Mouse (Mus musculus) MEL (cell line): ENCODE data around the gene Misp. TPM values are rescaled to one million over a fixed set of nuclear protein-coding genes. Genes with fewer than 3 reads are reported as not detected.
A peak's percentile ranks its signal among the peaks of the same experiment; 100 is the strongest.

Experiments
- DNase-seq: peaks from one replicate; pipeline ENCODE4 v3.0.0; 2011; ENCODE audit warnings: low read depth, low spot score
- H3K27ac ChIP-seq: 2 replicates; pipeline ENCODE4 v1.5.1; 2012; ENCODE audit warnings: low read depth, mild to moderate bottlenecking, control low read depth, low read length, moderate library complexity; ENCODE audit not compliant: control insufficient read depth
- H3K27me3 ChIP-seq, 2 experiments: fragments of 150-350 bp in 1 of 2; sonication (generic) in 1 of 2; 2 replicates each; pipeline ENCODE4 v1.6.1; 2012; ENCODE audit warnings: low read length in 2 of 2, mild to moderate bottlenecking in 2 of 2, improper control_type of control experiment in 1 of 2, moderate library complexity in 1 of 2; ENCODE audit not compliant: insufficient read depth in 2 of 2, control insufficient read depth in 1 of 2
- H3K36me3 ChIP-seq, 2 experiments: 2 replicates each; pipeline ENCODE4 v1.6.1; 2012 to 2014; ENCODE audit warnings: low read length in 2 of 2, improper control_type of control experiment in 1 of 2, inconsistent platforms in 1 of 2, mild to moderate bottlenecking in 1 of 2; ENCODE audit not compliant: insufficient read depth in 2 of 2, control insufficient read depth in 1 of 2
- H3K4me1 ChIP-seq, 2 experiments: fragments of 150-350 bp in 1 of 2; sonication (generic) in 1 of 2; 2 replicates each; pipeline ENCODE4 v1.6.1; 2012; ENCODE audit warnings: low read length in 2 of 2, improper control_type of control experiment in 1 of 2, mild to moderate bottlenecking in 1 of 2; ENCODE audit not compliant: insufficient read depth in 2 of 2, control insufficient read depth in 1 of 2
- H3K4me3 ChIP-seq, 2 experiments: fragments of 150-350 bp in 1 of 2; sonication (generic) in 1 of 2; 2 replicates each; pipeline ENCODE4 v1.5.1; 2012; ENCODE audit warnings: low read depth in 2 of 2, low read length in 2 of 2, mild to moderate bottlenecking in 2 of 2, moderate library complexity in 2 of 2, control low read depth in 1 of 2, improper control_type of control experiment in 1 of 2; ENCODE audit not compliant: control insufficient read depth in 1 of 2, insufficient read depth in 1 of 2
- H3K79me2 ChIP-seq: 2 replicates; pipeline ENCODE4 v1.6.1; 2012; ENCODE audit warnings: mild to moderate bottlenecking, low read length, moderate library complexity; ENCODE audit not compliant: control insufficient read depth, poor library complexity, insufficient read depth
- H3K9ac ChIP-seq: 2 replicates; pipeline ENCODE4 v1.6.1; 2012; ENCODE audit warnings: low read depth, mild to moderate bottlenecking, control low read depth, low read length, moderate library complexity; ENCODE audit not compliant: control insufficient read depth, poor library complexity, severe bottlenecking
- H3K9me3 ChIP-seq: fragments of 150-350 bp; sonication (generic); replicated peaks from 2 replicates; pipeline ENCODE4 v1.6.1; 2012; ENCODE audit warnings: mild to moderate bottlenecking, low read length, improper control_type of control experiment, moderate library complexity; ENCODE audit not compliant: insufficient read depth
- BHLHE40 ChIP-seq: IDR thresholded peaks from 2 replicates; pipeline ENCODE4 v1.6.1; 2012; ENCODE audit warnings: low read depth, mild to moderate bottlenecking, inconsistent platforms, low read length, improper control_type of control experiment, borderline replicate concordance
- CHD2 ChIP-seq: IDR thresholded peaks from 2 replicates; pipeline ENCODE4 v1.6.1; 2011; ENCODE audit warnings: low read length, improper control_type of control experiment
- CTCF ChIP-seq, 3 experiments: IDR thresholded peaks in 2 of 3; conservative IDR thresholded peaks in 1 of 3; 2 replicates each; pipeline ENCODE4 v1.5.1; 2011 to 2012; ENCODE audit warnings: low read length in 3 of 3, low read depth in 2 of 3, mild to moderate bottlenecking in 2 of 3, improper control_type of control experiment in 1 of 3, inconsistent platforms in 1 of 3, mixed read lengths in 1 of 3, moderate library complexity in 1 of 3; ENCODE audit not compliant: control insufficient read depth in 1 of 3, insufficient read depth in 1 of 3, poor library complexity in 1 of 3, severe bottlenecking in 1 of 3
- E2F4 ChIP-seq: IDR thresholded peaks from 2 replicates; pipeline ENCODE4 v1.6.1; 2011; ENCODE audit warnings: low read depth, low read length, improper control_type of control experiment, borderline replicate concordance
- EP300 ChIP-seq, 2 experiments: IDR thresholded peaks; 2 replicates each; pipeline ENCODE4 v1.6.1; 2011; ENCODE audit warnings: improper control_type of control experiment in 2 of 2, low read length in 2 of 2, low read depth in 1 of 2, mild to moderate bottlenecking in 1 of 2
- HCFC1 ChIP-seq: IDR thresholded peaks from 2 replicates; pipeline ENCODE4 v1.6.1; 2012; ENCODE audit warnings: low read depth, mild to moderate bottlenecking, inconsistent platforms, low read length, improper control_type of control experiment, moderate library complexity
- JUND ChIP-seq: IDR thresholded peaks from 2 replicates; pipeline ENCODE4 v1.6.1; 2011; ENCODE audit warnings: low read depth, mild to moderate bottlenecking, improper control_type of control experiment, low read length
- MAFK ChIP-seq: IDR thresholded peaks from 2 replicates; pipeline ENCODE4 v1.6.1; 2011; ENCODE audit warnings: low read depth, mild to moderate bottlenecking, low read length, improper control_type of control experiment, borderline replicate concordance
- MAX ChIP-seq: IDR thresholded peaks from 2 replicates; pipeline ENCODE4 v1.6.1; 2011; ENCODE audit warnings: low read length, improper control_type of control experiment
- MXI1 ChIP-seq: IDR thresholded peaks from 2 replicates; pipeline ENCODE4 v1.6.1; 2011; ENCODE audit warnings: mild to moderate bottlenecking, low read depth, low read length, improper control_type of control experiment
- POLR2A ChIP-seq, 2 experiments: IDR thresholded peaks; 2 replicates each; pipeline ENCODE4 v1.6.1; 2011 to 2012; ENCODE audit warnings: low read length in 2 of 2, mild to moderate bottlenecking in 2 of 2, control low read depth in 1 of 2, improper control_type of control experiment in 1 of 2, low read depth in 1 of 2, moderate library complexity in 1 of 2; ENCODE audit not compliant: control insufficient read depth in 1 of 2, insufficient read depth in 1 of 2, poor library complexity in 1 of 2
- POLR2AphosphoS2 ChIP-seq: IDR thresholded peaks from 2 replicates; pipeline ENCODE4 v1.6.1; 2011; ENCODE audit warnings: low read length, improper control_type of control experiment
- POLR2AphosphoS5 ChIP-seq: IDR thresholded peaks from 2 replicates; pipeline ENCODE4 v1.6.1; 2012; ENCODE audit warnings: low read depth, borderline replicate concordance, mild to moderate bottlenecking, inconsistent platforms, low read length, moderate library complexity, mixed read lengths
- RAD21 ChIP-seq: IDR thresholded peaks from 2 replicates; pipeline ENCODE4 v1.6.1; 2011; ENCODE audit warnings: mild to moderate bottlenecking, low read depth, low read length, improper control_type of control experiment
- SIN3A ChIP-seq: IDR thresholded peaks from 2 replicates; pipeline ENCODE4 v1.6.1; 2012; ENCODE audit warnings: low read length, improper control_type of control experiment, inconsistent platforms
- SMC3 ChIP-seq: IDR thresholded peaks from 2 replicates; pipeline ENCODE4 v1.6.1; 2011; ENCODE audit warnings: low read depth, low read length, improper control_type of control experiment
- TAL1 ChIP-seq: IDR thresholded peaks from 2 replicates; pipeline ENCODE4 v1.6.1; 2012; ENCODE audit warnings: mild to moderate bottlenecking, inconsistent platforms, low read length, moderate library complexity, mixed read lengths
- TCF12 ChIP-seq: IDR thresholded peaks from 2 replicates; pipeline ENCODE4 v1.6.1; 2014; ENCODE audit warnings: low read depth, mild to moderate bottlenecking, inconsistent platforms, low read length, improper control_type of control experiment, moderate library complexity
- UBTF ChIP-seq: IDR thresholded peaks from 2 replicates; pipeline ENCODE4 v1.6.1; 2012; ENCODE audit warnings: low read depth, mild to moderate bottlenecking, inconsistent platforms, low read length, improper control_type of control experiment, moderate library complexity, borderline replicate concordance; ENCODE audit not compliant: insufficient read depth
- ZKSCAN1 ChIP-seq: IDR thresholded peaks from 2 replicates; pipeline ENCODE4 v1.6.1; 2012; ENCODE audit warnings: low read depth, mild to moderate bottlenecking, inconsistent platforms, low read length, improper control_type of control experiment, moderate library complexity
- ZMIZ1 ChIP-seq: IDR thresholded peaks from 2 replicates; pipeline ENCODE4 v1.6.1; 2012; ENCODE audit warnings: low read depth, mild to moderate bottlenecking, inconsistent platforms, low read length, improper control_type of control experiment, moderate library complexity
- ZNF384 ChIP-seq: IDR thresholded peaks from 2 replicates; pipeline ENCODE4 v1.6.1; 2012; ENCODE audit warnings: low read depth, mild to moderate bottlenecking, inconsistent platforms, low read length, improper control_type of control experiment
- polyA plus RNA-seq, 2 experiments: library from polyadenylated mRNA; stranded (reverse) in 1 of 2; unstranded in 1 of 2; fragments of >175 nt in 1 of 2; fragments of >200 nt in 1 of 2; gene quantifications; 2 replicates each; pipeline versions ENCODE4 v1.2.1 to v1.2.4; 2012; ENCODE audit warnings: low replicate concordance in 2 of 2, low read depth in 1 of 2; ENCODE audit not compliant: insufficient read length in 2 of 2, insufficient read depth in 1 of 2, missing spikeins in 1 of 2
- total RNA-seq: library from RNA; depleted of rRNA; stranded (reverse); fragments of 300-350 nt; gene quantifications from 2 replicates; pipeline ENCODE4 v1.2.3, GENCODE M21; 2012

The Misp gene
- total and polyA plus RNA-seq, 3 experiments, result not detected

DNA sequence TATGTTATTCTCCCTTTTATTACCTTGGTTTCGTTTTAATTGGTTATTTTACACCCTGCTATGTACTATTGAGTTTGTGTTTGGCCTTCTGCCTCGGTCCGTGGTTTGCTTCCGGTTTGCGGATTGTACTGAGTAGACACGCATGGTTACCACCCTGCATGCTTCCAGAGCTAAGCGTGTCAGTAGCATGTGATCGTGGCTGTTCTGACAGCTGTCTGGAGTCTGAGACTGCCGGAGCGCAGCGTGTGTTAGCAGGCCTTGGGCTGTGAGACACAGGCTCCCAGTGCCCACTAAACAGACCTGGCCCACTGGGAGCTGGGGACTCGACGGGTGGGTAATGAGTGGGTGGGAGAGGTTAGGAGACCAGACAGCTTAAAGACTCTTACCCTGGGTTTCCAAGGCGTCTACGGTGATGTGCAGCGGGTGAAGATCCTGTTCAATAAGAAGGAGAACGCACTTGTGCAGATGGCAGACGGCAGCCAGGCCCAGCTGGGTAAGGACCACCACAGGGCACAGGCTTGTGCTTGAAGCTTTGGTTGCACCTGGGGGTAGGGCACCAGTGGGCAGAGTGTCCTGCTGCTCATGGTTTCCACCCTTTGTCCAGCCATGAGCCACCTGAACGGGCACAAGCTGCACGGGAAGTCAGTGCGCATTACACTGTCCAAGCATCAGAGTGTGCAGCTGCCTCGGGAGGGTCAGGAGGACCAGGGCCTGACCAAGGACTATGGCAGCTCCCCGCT is 41.4 kb downstream of the Misp start:
- Histone ChIP-seq H3K79me2 (peaks cover 29% of the 10 kb centered on the region), H3K4me3 (no peak overlapping the region), H3K27ac (no peak overlapping the region), H3K9me3 (no peaks in the 10 kb centered on the region), H3K36me3 (peaks cover 11 to 16% of the 10 kb centered on the region in 2 experiments), H3K4me1 (peaks cover 1 to 11% of the 10 kb centered on the region in 2 experiments; a peak in 2 of 4 replicates), H3K27me3 (no peaks in the 10 kb centered on the region), H3K9ac (no peak overlapping the region)
- no peak for DNase-seq
- no peak for TF ChIP-seq SMC3
- TF ChIP-seq MAFK, result no peak
- no peak for TF ChIP-seq RAD21
- TF ChIP-seq ZMIZ1, result no peak
- no peak for TF ChIP-seq TAL1
- no peak for TF ChIP-seq SIN3A
- no peak for TF ChIP-seq E2F4
- TF ChIP-seq POLR2AphosphoS2, result no peak
- TF ChIP-seq POLR2AphosphoS5, result peak; percentile 16; the same call in 1 of the 2 replicates
- no peak for TF ChIP-seq CHD2
- no peak for TF ChIP-seq MXI1
- no peak for TF ChIP-seq ZKSCAN1
- TF ChIP-seq POLR2A (IDR thresholded peaks at IDR 0.05; ENCODE audit: control insufficient read depth in 1 of 2, insufficient read depth in 1 of 2, low read depth in 1 of 2, low read length in 2 of 2, poor library complexity in 1 of 2), result 0 out of 4 replicates have a peak, but pooled peaks of 1 of the 2 experiments have one; percentile 20

DNA sequence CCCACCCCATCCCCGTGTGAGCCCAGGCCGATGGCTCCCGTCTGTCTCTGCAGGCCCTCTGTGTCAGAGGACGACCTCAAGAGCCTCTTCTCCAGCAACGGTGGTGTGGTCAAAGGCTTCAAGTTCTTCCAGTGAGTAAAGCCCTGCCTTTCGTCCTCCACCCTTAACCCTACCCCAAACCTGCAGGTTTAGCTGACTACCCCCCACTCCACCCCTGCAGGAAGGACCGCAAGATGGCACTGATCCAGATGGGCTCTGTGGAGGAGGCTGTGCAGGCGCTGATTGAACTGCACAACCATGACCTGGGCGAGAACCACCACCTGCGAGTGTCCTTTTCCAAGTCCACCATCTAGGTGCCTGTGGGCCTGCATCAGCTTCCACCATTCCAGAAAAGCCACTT is 42.1 kb downstream of the Misp start:
- Histone ChIP-seq H3K36me3 (peaks cover 5 to 16% of the 10 kb centered on the region in 2 experiments), H3K27ac (no peak overlapping the region), H3K9me3 (no peaks in the 10 kb centered on the region), H3K79me2 (peaks cover 22% of the 10 kb centered on the region), H3K4me1 (peaks cover 0 to 4% of the 10 kb centered on the region in 2 experiments; a peak in 1 of 4 replicates), H3K4me3 (no peak overlapping the region), H3K9ac (no peak overlapping the region), H3K27me3 (no peaks in the 10 kb centered on the region)
- DNase-seq, result no peak
- TF ChIP-seq CHD2 (no peak), POLR2A (IDR thresholded peaks at IDR 0.05; ENCODE audit: control insufficient read depth in 1 of 2, insufficient read depth in 1 of 2, low read depth in 1 of 2, low read length in 2 of 2, poor library complexity in 1 of 2) (no peak; a peak in 1 of 4 replicates), JUND (no peak), EP300 (IDR thresholded peaks at IDR 0.05; ENCODE audit: low read depth in 1 of 2, low read length in 2 of 2) (no peak), SMC3 (no peak), CTCF (IDR thresholded peaks at IDR 0.05 in 2 of 3, conservative IDR thresholded peaks at IDR 0.05 in 1 of 3; ENCODE audit: control insufficient read depth in 1 of 3, insufficient read depth in 1 of 3, low read depth in 2 of 3, low read length in 3 of 3, poor library complexity in 1 of 3, severe bottlenecking in 1 of 3) (no peak), POLR2AphosphoS2 (no peak), UBTF (no peak), ZNF384 (no peak), SIN3A (no peak), HCFC1 (no peak), MAX (no peak), MAFK (no peak), BHLHE40 (no peak), TCF12 (no peak), ZMIZ1 (no peak)
